29 mouse cellular contexts compared by ENCODE assay signal in genomic region chr17:31323379-31323778, GRCm38 (mm10). TPM values are rescaled to one million over a fixed set of nuclear protein-coding genes. Genes with fewer than 3 reads are reported as not detected.
DNase-seq lines count a peak whose midpoint lies in the region; ATAC-seq lines count a peak whose summit lies in the region.
"Had no signal": no experiment of that assay in that cellular context is flagged by ENCODE, and none has a peak within 500 bp of the region (broad histone marks: within the 10 kb centered on the region; RNA-seq: fewer than 3 reads in every experiment).

No protein-coding gene starts in this region.

- H3K9me3 ChIP-seq in liver, embryonic 16.5 days (replicated peaks; ENCODE audit: control insufficient read depth, low read length) = no peaks in the 10 kb centered on the region
- no peaks in the 10 kb centered on the region for H3K9me3 ChIP-seq in liver, embryonic 12.5 days (replicated peaks)
- no peaks in the 10 kb centered on the region for H3K9me3 ChIP-seq in intestine, embryonic 16.5 days (ENCODE audit: control insufficient read depth, low read length)
- no peaks in the 10 kb centered on the region for H3K9me3 ChIP-seq in stomach, embryonic 16.5 days (replicated peaks; ENCODE audit: control insufficient read depth, low read length)
- H3K9me3 ChIP-seq: hindbrain, embryonic 10.5 days; hindbrain, embryonic 15.5 days; megakaryocyte, embryonic 14.5 days; midbrain, embryonic 12.5 days; neural tube, embryonic 13.5 days had no signal

- DNase-seq in kidney, adult 11 months = peak; percentile 54
- DNase-seq in kidney, postnatal 25 days = no peak
- DNase-seq in left cerebral cortex, adult 9 months (ENCODE audit: low spot score in 2 of 2) = no peak
- DNase-seq in cerebellum, adult 11-12 months = no peak
- DNase-seq: adrenal gland, adult 2 months; adrenal gland, postnatal 36 days; cerebellum, adult 2 months; heart, postnatal 14 days; kidney, postnatal 14 days; lung, adult 18-20 months; lung, postnatal 4 days; thymus, adult 2 months; thymus, postnatal 36 days had no signal

- H3K27ac ChIP-seq in liver, embryonic 16.5 days (ENCODE audit: low read length) = no peak overlapping the region
- H3K27ac ChIP-seq in liver, embryonic 12.5 days = no peak overlapping the region
- peak overlapping the region; percentile 88 for H3K27ac ChIP-seq in intestine, embryonic 16.5 days (ENCODE audit: low read length)
- H3K27ac ChIP-seq in stomach, embryonic 16.5 days (ENCODE audit: low read length) = peak overlapping the region; percentile 75
- H3K27ac ChIP-seq: hindbrain, embryonic 10.5 days; hindbrain, embryonic 15.5 days; layer of hippocampus, adult 2 months; left cerebral cortex, adult 2 months; midbrain, embryonic 12.5 days; neural tube, embryonic 13.5 days had no signal

- 75% methylated on average over 4 of the region's 4 CpGs for WGBS in liver, embryonic 16.5 days (ENCODE audit: insufficient replicate concordance)
- WGBS in liver, embryonic 12.5 days (ENCODE audit: insufficient replicate concordance) = 75% methylated on average over 4 of the region's 4 CpGs
- 62% methylated on average over 4 of the region's 4 CpGs for WGBS in intestine, embryonic 16.5 days
- WGBS in stomach, embryonic 16.5 days = 58% methylated on average over 4 of the region's 4 CpGs

- no peak overlapping the region for H3K4me3 ChIP-seq in liver, embryonic 16.5 days (ENCODE audit: low read depth, low read length)
- no peak overlapping the region for H3K4me3 ChIP-seq in liver, embryonic 12.5 days
- no peak overlapping the region for H3K4me3 ChIP-seq in intestine, embryonic 16.5 days (ENCODE audit: low read length)
- H3K4me3 ChIP-seq in stomach, embryonic 16.5 days (replicated peaks; ENCODE audit: low read length) = no peak overlapping the region
- H3K4me3 ChIP-seq: erythroblast, embryonic 14.5 days; hindbrain, embryonic 10.5 days; hindbrain, embryonic 15.5 days; layer of hippocampus, adult 2 months; left cerebral cortex, adult 2 months; megakaryocyte, embryonic 14.5 days; midbrain, embryonic 12.5 days; neural tube, embryonic 13.5 days had no signal

- peak; percentile 60 for ATAC-seq in liver, embryonic 16.5 days (ENCODE audit: low read depth)
- ATAC-seq in liver, embryonic 12.5 days = no peak
- ATAC-seq in intestine, embryonic 16.5 days = peak; percentile 54
- peak; percentile 33; the same call in 1 of the 2 replicates for ATAC-seq in stomach, embryonic 16.5 days (ENCODE audit: insufficient read depth, low FRiP score)
- ATAC-seq: activated CD4-positive, CD25-positive, alpha-beta regulatory T cell, adult 4 months; forebrain, embryonic 16.5 days; inflammation-experienced regulatory T-cells, adult 6 months; lung, postnatal 0 days had no signal

- H3K36me3 ChIP-seq in liver, embryonic 16.5 days (ENCODE audit: control insufficient read depth, insufficient read depth) = no peaks in the 10 kb centered on the region
- H3K36me3 ChIP-seq in liver, embryonic 12.5 days = no peaks in the 10 kb centered on the region
- no peaks in the 10 kb centered on the region for H3K36me3 ChIP-seq in intestine, embryonic 16.5 days (ENCODE audit: control insufficient read depth, insufficient read depth, low read length)
- no peaks in the 10 kb centered on the region for H3K36me3 ChIP-seq in stomach, embryonic 16.5 days (ENCODE audit: control insufficient read depth, insufficient read depth, low read length)
- H3K36me3 ChIP-seq: hindbrain, embryonic 15.5 days; midbrain, embryonic 12.5 days had no signal

- H3K4me1 ChIP-seq in liver, embryonic 16.5 days (ENCODE audit: control insufficient read depth, low read depth, low read length) = peaks cover 4% of the 10 kb centered on the region
- H3K4me1 ChIP-seq in liver, embryonic 12.5 days = peaks cover 22% of the 10 kb centered on the region
- H3K4me1 ChIP-seq in intestine, embryonic 16.5 days (ENCODE audit: control insufficient read depth, insufficient read depth, low read length) = peaks cover 47% of the 10 kb centered on the region
- H3K4me1 ChIP-seq in stomach, embryonic 16.5 days (ENCODE audit: control insufficient read depth, insufficient read depth, low read length) = peaks cover 32% of the 10 kb centered on the region

- no peak overlapping the region for H3K9ac ChIP-seq in liver, embryonic 16.5 days (ENCODE audit: low read depth, low read length)
- no peak overlapping the region for H3K9ac ChIP-seq in liver, embryonic 12.5 days
- peak overlapping the region; percentile 2 for H3K9ac ChIP-seq in intestine, embryonic 16.5 days (ENCODE audit: low read depth, low read length)
- H3K9ac ChIP-seq in stomach, embryonic 16.5 days (ENCODE audit: low read length) = no peak overlapping the region
- H3K9ac ChIP-seq: hindbrain, embryonic 15.5 days; midbrain, embryonic 12.5 days; neural tube, embryonic 13.5 days had no signal

- H3K27me3 ChIP-seq in liver, embryonic 16.5 days (ENCODE audit: control insufficient read depth, insufficient read depth, low read depth, low read length) = no peaks in the 10 kb centered on the region
- H3K27me3 ChIP-seq in liver, embryonic 12.5 days (replicated peaks) = no peaks in the 10 kb centered on the region
- no peaks in the 10 kb centered on the region for H3K27me3 ChIP-seq in intestine, embryonic 16.5 days (replicated peaks; ENCODE audit: control insufficient read depth, insufficient read depth, low read length)
- no peaks in the 10 kb centered on the region for H3K27me3 ChIP-seq in stomach, embryonic 16.5 days (ENCODE audit: control insufficient read depth, insufficient read depth, low read length)
- H3K27me3 ChIP-seq: midbrain, embryonic 12.5 days; neural tube, embryonic 13.5 days had no signal

- H3K4me2 ChIP-seq in liver, embryonic 16.5 days (ENCODE audit: low read depth, low read length) = no peak overlapping the region
- no peak overlapping the region for H3K4me2 ChIP-seq in liver, embryonic 12.5 days
- H3K4me2 ChIP-seq in intestine, embryonic 16.5 days (ENCODE audit: low read depth, low read length) = no peak overlapping the region
- no peak overlapping the region for H3K4me2 ChIP-seq in stomach, embryonic 16.5 days (ENCODE audit: low read depth, low read length)
- H3K4me2 ChIP-seq: hindbrain, embryonic 15.5 days; midbrain, embryonic 12.5 days; neural tube, embryonic 13.5 days had no signal

RNA-seq across cellular contexts. Expression of gene Slc37a1, which starts 36.8 kb away (rescaled TPM):
- 2.4 and 2.5 TPM in 2 replicates for polyA plus RNA-seq in liver, embryonic 16.5 days (2015; fragmentation: Nextera tagmentation; extraction: Ambion mirVana)
- 4.4 and 5.4 TPM in 2 replicates for polyA plus RNA-seq in liver, embryonic 12.5 days (2016; fragmentation: Nextera tagmentation; extraction: Ambion mirVana)
- 21.1 and 21.5 TPM in 2 replicates for polyA plus RNA-seq in intestine, embryonic 16.5 days (2015; fragmentation: Nextera tagmentation; extraction: Ambion mirVana)
- 16.1 and 22.5 TPM in 2 replicates for polyA plus RNA-seq in stomach, embryonic 16.5 days (2015; fragmentation: Nextera tagmentation; extraction: Ambion mirVana)

RNA-seq across cellular contexts. Expression of gene Rsph1, which starts 46.2 kb away (rescaled TPM):
- polyA plus RNA-seq in liver, embryonic 16.5 days (2015; fragmentation: Nextera tagmentation; extraction: Ambion mirVana) = 0.19 and 0.20 TPM in 2 replicates
- polyA plus RNA-seq in liver, embryonic 12.5 days (2016; fragmentation: Nextera tagmentation; extraction: Ambion mirVana) = 0.25 and 0.32 TPM in 2 replicates
- polyA plus RNA-seq in intestine, embryonic 16.5 days (2015; fragmentation: Nextera tagmentation; extraction: Ambion mirVana) = 0.88 and 0.94 TPM in 2 replicates
- polyA plus RNA-seq in stomach, embryonic 16.5 days (2015; fragmentation: Nextera tagmentation; extraction: Ambion mirVana) = 1.5 and 2.5 TPM in 2 replicates
- polyA plus RNA-seq: erythroblast, embryonic 14.5 days had no signal

Comparison
In these comparisons a context has a peak if more than half of its experiments do, and no peak if none do; other contexts are left out.
1. H3K27ac ChIP-seq: peak in intestine, embryonic 16.5 days (single experiment) and stomach, embryonic 16.5 days (single experiment); none in liver, embryonic 16.5 days (single experiment) and liver, embryonic 12.5 days (single experiment).